9 mouse cellular contexts compared by ENCODE assay signal in genomic region chr4:82509771-82510170, GRCm38 (mm10).
A peak's percentile ranks its signal among the peaks of the same experiment; 100 is the strongest.
DNase-seq lines count a peak whose midpoint lies in the region; ATAC-seq and TF ChIP-seq lines count a peak whose summit lies in the region.
"Had no signal": no experiment of that assay in that cellular context is flagged by ENCODE, and none has a peak within 500 bp of the region (broad histone marks: within the 10 kb centered on the region; RNA-seq: fewer than 3 reads in every experiment).

No protein-coding gene starts in this region.

- H3K27me3 ChIP-seq in liver, postnatal 0 days (ENCODE audit: insufficient read depth, low read length), result peaks cover 28% of the 10 kb centered on the region

- H3K9me3 ChIP-seq in liver, postnatal 0 days (ENCODE audit: low read length), result no peaks in the 10 kb centered on the region

- intact Hi-C loops in heart, postnatal 36 days (cut with DNase I), result loop anchor here (2.0 to 5.0 kb wide), 3 partner anchors 79 to 442 kb away; no protein-coding TSS in a partner anchor

- H3K4me2 ChIP-seq in liver, postnatal 0 days (ENCODE audit: low read depth, low read length), result peak overlapping the region; percentile 75; the same call in 1 of the 2 replicates

- H3K4me3 ChIP-seq in brown adipose tissue, adult 24 weeks (ENCODE audit: insufficient read depth, low read depth, low read length), result peak overlapping the region; percentile 40
- no peak overlapping the region for H3K4me3 ChIP-seq in liver, postnatal 0 days (ENCODE audit: low read depth, low read length)

- no peaks in the 10 kb centered on the region for H3K36me3 ChIP-seq in liver, postnatal 0 days (replicated peaks; ENCODE audit: insufficient read depth, low read length)

- 42% methylated on average over 4 of the region's 4 CpGs for WGBS in liver, postnatal 0 days (ENCODE audit: insufficient replicate concordance)

- no peak for TF ChIP-seq CTCF in liver, postnatal 0 days (IDR thresholded peaks at IDR 0.05; ENCODE audit: low read depth)

- H3K27ac ChIP-seq in brown adipose tissue, adult 24 weeks (replicated peaks; ENCODE audit: low read depth, low read length), result peak overlapping the region; percentile 54
- H3K27ac ChIP-seq in liver, postnatal 0 days (ENCODE audit: low read depth), result peak overlapping the region; percentile 62

- no peaks in the 10 kb centered on the region; the same call in 1 of the 2 replicates for H3K4me1 ChIP-seq in brown adipose tissue, adult 24 weeks (ENCODE audit: control insufficient read depth, insufficient read depth, insufficient read length, low read length)
- peaks cover 7% of the 10 kb centered on the region; the same call in 1 of the 2 replicates for H3K4me1 ChIP-seq in liver, postnatal 0 days (ENCODE audit: insufficient read depth)

- ATAC-seq in liver, postnatal 0 days, result no peak

- DNase-seq in heart, adult 11 months, result peak; percentile 85
- no peak for DNase-seq in heart, adult 9 months (ENCODE audit: low spot score in 2 of 2)
- DNase-seq in heart, postnatal 36 days, result peak; percentile 17 to 48
- no peak for DNase-seq in liver, postnatal 0 days
- no peak for DNase-seq in spleen, adult 12 weeks (ENCODE audit: low spot score)
- no peak for DNase-seq in embryo, embryonic 9.5 days (ENCODE audit: extremely low spot score)
- no peak for DNase-seq in adrenal gland, adult 18-20 months (ENCODE audit: low spot score in 2 of 2)
- DNase-seq: adrenal gland, adult 8-10 months had no signal

- TF ChIP-seq EP300 in liver, postnatal 0 days (IDR thresholded peaks at IDR 0.05; ENCODE audit: low read depth), result no peak

- no peak overlapping the region for H3K9ac ChIP-seq in liver, postnatal 0 days (replicated peaks)

Comparison
In these comparisons a context has a peak if more than half of its experiments do, and no peak if none do; other contexts are left out.
1. DNase-seq: peak in heart, adult 11 months (single experiment) and heart, postnatal 36 days (2 of 2); none in heart, adult 9 months (0 of 2), liver, postnatal 0 days (single experiment), spleen, adult 12 weeks (single experiment), embryo, embryonic 9.5 days (single experiment) and adrenal gland, adult 18-20 months (0 of 2).